Mouse (Mus musculus) myocyte (in vitro differentiated cells): ENCODE results near the gene Slc25a35. TPM values are rescaled to one million over a fixed set of nuclear protein-coding genes. Genes with fewer than 3 reads are reported as not detected.
"Not testable (repeated sequence)": the region's sequence is repeated elsewhere in the genome, so short reads cannot be mapped to it uniquely, and the experiment has no call there.

Experiments used
- H3K27me3 ChIP-seq: one replicate; pipeline ENCODE4 v1.6.1; 2011; ENCODE audit not compliant: control insufficient read depth, insufficient read depth, insufficient read length
- H3K36me3 ChIP-seq: one replicate; pipeline ENCODE4 v1.6.1; 2011; ENCODE audit not compliant: control insufficient read depth, insufficient read depth
- H3K4me2 ChIP-seq: one replicate; pipeline ENCODE4 v1.6.1; 2011; ENCODE audit warnings: low read depth, control low read depth
- H3K4me3 ChIP-seq: one replicate; pipeline ENCODE4 v1.5.1; 2011; ENCODE audit warnings: mild to moderate bottlenecking, control low read depth, moderate library complexity
- H3K79me2 ChIP-seq: one replicate; pipeline ENCODE4 v1.6.1; 2011; ENCODE audit not compliant: control insufficient read depth, insufficient read depth
- H3ac ChIP-seq: one replicate; pipeline ENCODE4 v1.6.1; 2011; ENCODE audit not compliant: control insufficient read depth, insufficient read length
- CEBPB ChIP-seq: IDR thresholded peaks from 2 replicates; pipeline ENCODE4 v1.6.1; 2011; ENCODE audit warnings: mild to moderate bottlenecking, moderate library complexity; ENCODE audit not compliant: poor library complexity, insufficient read depth, severe bottlenecking
- E2F4 ChIP-seq: IDR thresholded peaks from one replicate; pipeline ENCODE4 v1.6.1; 2011; ENCODE audit warnings: mild to moderate bottlenecking, control low read depth, moderate library complexity; ENCODE audit not compliant: insufficient read depth
- MAX ChIP-seq: IDR thresholded peaks from one replicate; pipeline ENCODE4 v1.6.1; 2011; ENCODE audit warnings: low read depth, mild to moderate bottlenecking, control low read depth
- MYOD1 ChIP-seq, 3 experiments: IDR thresholded peaks; one replicate each; pipeline ENCODE4 v1.6.1; 2011; ENCODE audit warnings: control low read depth in 2 of 3, low read depth in 2 of 3, mild to moderate bottlenecking in 2 of 3, moderate library complexity in 1 of 3; ENCODE audit not compliant: insufficient read length in 2 of 3, control insufficient read depth in 1 of 3
- MYOG ChIP-seq, 3 experiments: IDR thresholded peaks; one replicate each; pipeline ENCODE4 v1.6.1; 2011; ENCODE audit warnings: control low read depth in 2 of 3, low read depth in 2 of 3, mild to moderate bottlenecking in 2 of 3; ENCODE audit not compliant: insufficient read length in 2 of 3, control insufficient read depth in 1 of 3, insufficient read depth in 1 of 3
- POLR2A ChIP-seq: IDR thresholded peaks from one replicate; pipeline ENCODE4 v1.6.1; 2011; ENCODE audit warnings: low read depth, mild to moderate bottlenecking, control low read depth, moderate library complexity; ENCODE audit not compliant: insufficient read length
- POLR2AphosphoS2 ChIP-seq: IDR thresholded peaks from one replicate; pipeline ENCODE4 v1.6.1; 2011; ENCODE audit warnings: low read depth, control low read depth; ENCODE audit not compliant: insufficient read length
- REST ChIP-seq: IDR thresholded peaks from one replicate; pipeline ENCODE4 v1.6.1; 2011; ENCODE audit warnings: mild to moderate bottlenecking, control low read depth, moderate library complexity; ENCODE audit not compliant: insufficient read depth, insufficient read length
- SRF ChIP-seq: IDR thresholded peaks from one replicate; pipeline ENCODE4 v1.6.1; 2011; ENCODE audit warnings: low read depth; ENCODE audit not compliant: control insufficient read depth, insufficient read length
- TCF12 ChIP-seq: IDR thresholded peaks from one replicate; pipeline ENCODE4 v1.6.1; 2011; ENCODE audit warnings: mild to moderate bottlenecking, control low read depth; ENCODE audit not compliant: poor library complexity, insufficient read depth, severe bottlenecking
- TCF3 ChIP-seq: IDR thresholded peaks from one replicate; pipeline ENCODE4 v1.6.1; 2011; ENCODE audit warnings: low read depth, control low read depth; ENCODE audit not compliant: insufficient read length
- USF1 ChIP-seq: IDR thresholded peaks from one replicate; pipeline ENCODE4 v1.6.1; 2011; ENCODE audit warnings: low read depth, mild to moderate bottlenecking, control low read depth, moderate library complexity
- polyA plus RNA-seq: library from polyadenylated mRNA; unstranded; fragments of >200 nt; fragmentation: generic; extraction: Trizol; gene quantifications from one replicate; pipeline ENCODE4 v1.2.1, GENCODE M21; 2012; ENCODE audit warnings: missing spikeins

Slc25a35 gene
- polyA plus RNA-seq, 1 experiment, result 2.3 TPM

- Histone ChIP-seq H3ac (no peak overlapping the region), H3K79me2 (no peaks in the 10 kb centered on the region), H3K4me3 (no peak overlapping the region), H3K4me2 (no peak overlapping the region), H3K36me3 (no peaks in the 10 kb centered on the region), H3K27me3 (no peaks in the 10 kb centered on the region)
- TF ChIP-seq POLR2AphosphoS2 (no peak), REST (no peak), TCF12 (no peak), USF1 (no peak), TCF3 (no peak), POLR2A (no peak), E2F4 (no peak), MAX (no peak)
These were observed 2.1 kb upstream of the Slc25a35 start for GRCm38 (mm10) chr11:68965845-68966244.

- Histone ChIP-seq H3K4me3 (peak overlapping the region; percentile 31), H3K36me3 (no peaks in the 10 kb centered on the region), H3K27me3 (no peaks in the 10 kb centered on the region), H3K79me2 (no peaks in the 10 kb centered on the region), H3ac (no peak overlapping the region), H3K4me2 (peak overlapping the region; percentile 83)
- TF ChIP-seq REST, result no peak
- TF ChIP-seq MYOG (IDR thresholded peaks at IDR 0.05; ENCODE audit: control insufficient read depth in 1 of 3, insufficient read depth in 1 of 3, insufficient read length in 2 of 3, low read depth in 2 of 3), result no peak
- TF ChIP-seq USF1, result no peak
These were observed 1.4 kb upstream of the Slc25a35 start for GRCm38 (mm10) chr11:68966554-68966953.

GRCm38 (mm10) chr11:68968752-68969151 is 821 bp downstream of the Slc25a35 start:
- Histone ChIP-seq H3K4me2 (peak overlapping the region; percentile 83), H3K4me3 (peak overlapping the region; percentile 31)
- TF ChIP-seq TCF3 (no peak), TCF12 (no peak), SRF (no peak), CEBPB (no peak), USF1 (no peak), POLR2A (no peak), MYOG (IDR thresholded peaks at IDR 0.05; ENCODE audit: control insufficient read depth in 1 of 3, insufficient read depth in 1 of 3, insufficient read length in 2 of 3, low read depth in 2 of 3) (no peak), E2F4 (no peak)

GRCm38 (mm10) chr11:68970232-68970631 is 2.3 kb downstream of the Slc25a35 start:
- H3K79me2 ChIP-seq, result no peaks in the 10 kb centered on the region
- no peak overlapping the region for H3K4me3 ChIP-seq
- H3ac ChIP-seq, result no peak overlapping the region
- no peak overlapping the region for H3K4me2 ChIP-seq
- no peaks in the 10 kb centered on the region for H3K36me3 ChIP-seq
- H3K27me3 ChIP-seq, result no peaks in the 10 kb centered on the region
- TF ChIP-seq E2F4, result no peak
- no peak for TF ChIP-seq CEBPB
- TF ChIP-seq MAX, result no peak
- no peak for TF ChIP-seq MYOG (IDR thresholded peaks at IDR 0.05; ENCODE audit: control insufficient read depth in 1 of 3, insufficient read depth in 1 of 3, insufficient read length in 2 of 3, low read depth in 2 of 3)
- TF ChIP-seq SRF, result no peak
- TF ChIP-seq POLR2A, result no peak
- no peak for TF ChIP-seq TCF12
- TF ChIP-seq POLR2AphosphoS2, result no peak
- TF ChIP-seq TCF3, result no peak
- no peak for TF ChIP-seq MYOD1 (IDR thresholded peaks at IDR 0.05; ENCODE audit: control insufficient read depth in 1 of 3, insufficient read length in 2 of 3, low read depth in 2 of 3)
- no peak for TF ChIP-seq USF1

More at GRCm38 (mm10) chr11:68968752-68969151, 821 bp downstream of the Slc25a35 start:
- Histone ChIP-seq H3K79me2 (no peaks in the 10 kb centered on the region), H3K36me3 (no peaks in the 10 kb centered on the region), H3ac (no peak overlapping the region), H3K27me3 (no peaks in the 10 kb centered on the region)

GRCm38 (mm10) chr11:68973250-68974058 is 5.5 kb downstream of the Slc25a35 start:
- TF ChIP-seq POLR2A, result peak; percentile 14

More at GRCm38 (mm10) chr11:68973250-68974058, 5.5 kb downstream of the Slc25a35 start:
- peak overlapping the region; percentile 36 for H3K4me3 ChIP-seq
- not testable (repeated sequence) for H3ac ChIP-seq, H3K36me3 ChIP-seq, H3K27me3 ChIP-seq, H3K79me2 ChIP-seq
- peak overlapping the region; percentile 99 for H3K4me2 ChIP-seq
